12 mouse cellular contexts compared by ENCODE assay signal in genomic region chr5:140900866-140901265, GRCm38 (mm10).
DNase-seq lines count a peak whose midpoint lies in the region; ATAC-seq lines count a peak whose summit lies in the region.
"Had no signal": no experiment of that assay in that cellular context is flagged by ENCODE, and none has a peak within 500 bp of the region (broad histone marks: within the 10 kb centered on the region; RNA-seq: fewer than 3 reads in every experiment).

No protein-coding gene starts in this region.

- WGBS in kidney, embryonic 16.5 days = 69% methylated on average over 13 of the region's 13 CpGs
- WGBS in midbrain, embryonic 15.5 days = 88% methylated on average over 13 of the region's 13 CpGs

- ATAC-seq in kidney, embryonic 16.5 days (ENCODE audit: low FRiP score, low TSS enrichment) = no peak
- no peak for ATAC-seq in midbrain, embryonic 15.5 days (replicated peaks)
- ATAC-seq: forebrain, embryonic 16.5 days had no signal

- H3K4me1 ChIP-seq in kidney, embryonic 16.5 days (ENCODE audit: insufficient read depth, low read length) = no peaks in the 10 kb centered on the region
- no peaks in the 10 kb centered on the region for H3K4me1 ChIP-seq in midbrain, embryonic 15.5 days

- H3K9me3 ChIP-seq in kidney, embryonic 16.5 days (ENCODE audit: low read length) = no peaks in the 10 kb centered on the region
- no peaks in the 10 kb centered on the region for H3K9me3 ChIP-seq in midbrain, embryonic 15.5 days

- H3K36me3 ChIP-seq in kidney, embryonic 16.5 days (ENCODE audit: insufficient read depth, low read length) = no peaks in the 10 kb centered on the region
- H3K36me3 ChIP-seq in midbrain, embryonic 15.5 days (replicated peaks) = no peaks in the 10 kb centered on the region

- peak; percentile 69 for DNase-seq in adrenal gland, postnatal 14 days
- DNase-seq in adrenal gland, adult 2 months = no peak
- DNase-seq in kidney, adult 9 months = peak; percentile 13
- DNase-seq in ES-CJ7 (ENCODE audit: low read depth, low spot score) = peak; percentile 55
- peak; percentile 69 for DNase-seq in lung, postnatal 14 days
- DNase-seq in spleen, adult 12 weeks (ENCODE audit: low spot score) = no peak
- DNase-seq: cerebellum, postnatal 36 days; thymus, adult 2 months had no signal

- no peak overlapping the region for H3K9ac ChIP-seq in kidney, embryonic 16.5 days (replicated peaks; ENCODE audit: low read length)
- no peak overlapping the region for H3K9ac ChIP-seq in midbrain, embryonic 15.5 days

- no peak overlapping the region for H3K4me3 ChIP-seq in kidney, embryonic 16.5 days (ENCODE audit: low read length)
- no peak overlapping the region for H3K4me3 ChIP-seq in midbrain, embryonic 15.5 days
- H3K4me3 ChIP-seq: myocyte had no signal

- no peak overlapping the region for H3K4me2 ChIP-seq in kidney, embryonic 16.5 days (replicated peaks; ENCODE audit: low read depth, low read length)
- H3K4me2 ChIP-seq in midbrain, embryonic 15.5 days = no peak overlapping the region

- no peak overlapping the region for H3K27ac ChIP-seq in kidney, embryonic 16.5 days (ENCODE audit: low read length)
- H3K27ac ChIP-seq in midbrain, embryonic 15.5 days = no peak overlapping the region

- no peaks in the 10 kb centered on the region for H3K27me3 ChIP-seq in kidney, embryonic 16.5 days (ENCODE audit: insufficient read depth, low read length)
- H3K27me3 ChIP-seq in midbrain, embryonic 15.5 days (replicated peaks) = no peaks in the 10 kb centered on the region

Comparison
In these comparisons a context has a peak if more than half of its experiments do, and no peak if none do; other contexts are left out.
1. DNase-seq: peak in adrenal gland, postnatal 14 days (single experiment), kidney, adult 9 months (single experiment), ES-CJ7 (single experiment) and lung, postnatal 14 days (single experiment); none in adrenal gland, adult 2 months (single experiment) and spleen, adult 12 weeks (single experiment).